Mouse (Mus musculus) testis, adult 10 weeks (tissue): Measurements from ENCODE around the gene Cyp1b1. TPM values are rescaled to one million over a fixed set of nuclear protein-coding genes. Genes with fewer than 3 reads are reported as not detected.

ENCODE experiments used
- polyA plus RNA-seq: library from polyadenylated mRNA; stranded (reverse); fragments of 350-450 nt; fragmentation: Illumina TruSeq; extraction: RNeasy Lipid Tissue Mini Kit (QIAGEN cat#74804); gene quantifications from one replicate; pipeline ENCODE4 v1.2.3, GENCODE M21; 2014; ENCODE audit warnings: low read depth, low replicate concordance

Gene Cyp1b1
- polyA plus RNA-seq = 16.1 TPM

DNA sequence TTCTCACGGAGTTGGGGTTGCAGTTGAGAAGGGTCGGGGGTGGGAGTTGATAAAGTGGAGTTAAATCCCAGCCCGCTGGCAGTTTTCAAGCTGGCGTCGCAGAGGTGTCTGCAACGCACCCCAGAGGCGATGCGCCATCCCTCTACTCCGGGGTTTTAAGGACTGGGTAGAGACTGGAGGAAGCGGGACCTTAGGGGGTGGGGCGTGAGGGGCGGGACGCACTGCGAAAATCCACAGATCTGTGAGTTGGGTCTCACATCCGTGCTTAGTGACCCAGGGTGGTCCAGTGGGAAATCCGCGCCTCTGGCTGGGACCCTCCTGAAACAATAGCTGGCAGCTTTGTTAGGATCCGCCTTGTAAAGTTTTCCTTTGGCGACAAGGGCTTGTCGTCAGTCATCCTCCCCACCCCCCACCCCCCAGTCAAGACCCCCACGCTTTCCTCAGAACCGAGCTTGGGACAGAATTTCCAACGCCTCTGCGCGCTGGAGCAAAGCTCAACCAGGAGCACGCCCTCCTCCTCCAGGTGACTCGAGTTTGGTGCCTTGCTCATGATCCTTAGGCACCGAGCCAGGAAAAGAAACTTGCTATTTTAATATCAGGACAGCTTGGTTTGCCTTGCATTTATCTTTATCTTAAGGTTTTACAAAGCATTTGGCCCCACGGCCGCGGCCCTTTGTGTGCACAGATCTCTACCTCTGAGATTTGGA lies at the start of gene Cyp1b1:
Gene Cyp1b1 (minus strand): TSS at position 131 of the 707 bp plus-strand sequence.

Other genes starting within 250 kb of the Cyp1b1 start
- 798 TPM for gene Rmdn2, start 103.2 kb downstream of the Cyp1b1 start, polyA plus RNA-seq
- 77.8 TPM for gene Atl2, start 181.1 kb upstream of the Cyp1b1 start, polyA plus RNA-seq